Mouse (Mus musculus) thymus, postnatal 36 days (tissue): ENCODE measurements around the gene Gmip.

Experiments
- DNase-seq, 2 experiments: peaks; one replicate each; pipeline ENCODE4 v3.0.0; 2022; ENCODE audit warnings: mixed read lengths in 2 of 2

Gmip gene

GRCm38 (mm10) chr8:69864180-69864579 is 55.7 kb downstream of the Gmip start:
- no peak for DNase-seq

- DNase-seq: no peak
Observed at GRCm38 (mm10) chr8:69867696-69868326, 59.3 kb downstream of the Gmip start.

GRCm38 (mm10) chr8:69870003-69870765 is 61.7 kb downstream of the Gmip start:
- no peak for DNase-seq

GRCm38 (mm10) chr8:69870907-69871306 is 62.4 kb downstream of the Gmip start:
- no peak for DNase-seq
